Mouse (Mus musculus) limb, embryonic 10.5 days (tissue): ENCODE results near the gene Srrm1. TPM values are rescaled to one million over a fixed set of nuclear protein-coding genes. Genes with fewer than 3 reads are reported as not detected.

Experiments
- DNase-seq: peaks from one replicate; pipeline ENCODE4 v3.0.0-alpha.2; 2017; ENCODE audit warnings: low spot score
- H3K27ac ChIP-seq: fragments of 300-500 bp; sonication (generic); 2 replicates; pipeline ENCODE4 v1.5.1; 2016; ENCODE audit warnings: mild to moderate bottlenecking
- H3K27me3 ChIP-seq: fragments of 300-500 bp; sonication (generic); 2 replicates; pipeline ENCODE4 v1.6.1; 2016; ENCODE audit warnings: low read depth, mild to moderate bottlenecking; ENCODE audit not compliant: poor library complexity, severe bottlenecking
- H3K36me3 ChIP-seq: fragments of 300-500 bp; sonication (generic); 2 replicates; pipeline ENCODE4 v1.6.1; 2016; ENCODE audit warnings: mild to moderate bottlenecking, moderate library complexity
- H3K4me1 ChIP-seq: fragments of 300-500 bp; sonication (generic); 2 replicates; pipeline ENCODE4 v1.6.1; 2016
- H3K4me3 ChIP-seq: fragments of 300-500 bp; sonication (generic); 2 replicates; pipeline ENCODE4 v1.5.1; 2016; ENCODE audit warnings: mild to moderate bottlenecking, moderate library complexity
- H3K9me3 ChIP-seq: fragments of 300-500 bp; sonication (generic); replicated peaks from 2 replicates; pipeline ENCODE4 v1.6.1; 2016; ENCODE audit warnings: mild to moderate bottlenecking
- WGBS: fragments of 180-500 bp; shearing (Covaris S2); methylation state at CpG from one replicate; pipeline ENCODE4 v1.1.7; 2016; 5-methylcytosine and 5-hydroxymethylcytosine counted together
- polyA plus RNA-seq: library from polyadenylated mRNA; unstranded; fragments of >200 nt; fragmentation: Nextera tagmentation; extraction: Ambion mirVana; gene quantifications from 2 replicates; pipeline ENCODE4 v1.2.1, GENCODE M21; 2016

Gene Srrm1
- polyA plus RNA-seq, 1 experiment from 2014 or later, result 233 TPM

DNA sequence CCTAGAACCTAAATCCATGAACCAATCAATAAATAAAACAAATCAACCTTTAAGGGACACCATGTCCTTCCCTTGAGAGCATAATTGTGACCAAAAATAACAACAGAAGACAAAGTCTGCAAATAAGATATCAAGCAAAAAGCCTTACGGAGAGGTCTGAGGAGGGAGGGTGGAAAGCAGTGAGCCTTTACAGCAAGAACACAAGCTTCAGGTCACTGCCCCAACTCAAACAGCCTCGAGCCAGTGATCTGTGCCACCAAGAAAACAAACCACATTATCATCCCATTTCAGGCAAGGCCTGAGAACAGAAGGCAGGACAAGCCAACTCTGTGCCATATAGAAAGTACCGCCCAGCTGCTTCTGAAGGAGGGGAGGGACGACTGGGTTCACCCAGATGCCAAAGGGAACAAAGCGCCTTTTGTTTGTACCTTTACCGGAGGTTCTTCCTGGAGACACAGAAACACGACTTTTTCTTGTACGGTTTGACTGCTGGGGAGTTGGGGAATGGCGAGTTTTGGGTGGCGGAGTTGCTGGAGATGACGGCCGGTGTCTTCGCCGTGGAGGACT, 15.7 kb downstream of the Srrm1 start:
- H3K27me3 ChIP-seq, result no peaks in the 10 kb centered on the region
- H3K9me3 ChIP-seq, result no peaks in the 10 kb centered on the region
- 93% methylated on average over 14 of the region's 14 CpGs for WGBS
- no peak overlapping the region for H3K4me3 ChIP-seq
- peaks cover 100% of the 10 kb centered on the region for H3K36me3 ChIP-seq
- no peak for DNase-seq
- no peaks in the 10 kb centered on the region for H3K4me1 ChIP-seq
- no peak overlapping the region for H3K27ac ChIP-seq

- Histone ChIP-seq H3K9me3 (no peaks in the 10 kb centered on the region), H3K27me3 (no peaks in the 10 kb centered on the region), H3K36me3 (peaks cover 100% of the 10 kb centered on the region), H3K27ac (no peak overlapping the region), H3K4me3 (no peak overlapping the region), H3K4me1 (no peaks in the 10 kb centered on the region)
- 90% methylated on average over 3 of the region's 3 CpGs for WGBS
- DNase-seq, result no peak
These were observed 17.1 kb downstream of the Srrm1 start for GRCm38 (mm10) chr4:135336023-135336357.

- Histone ChIP-seq H3K4me3 (no peak overlapping the region), H3K27me3 (no peaks in the 10 kb centered on the region), H3K9me3 (no peaks in the 10 kb centered on the region), H3K27ac (no peak overlapping the region), H3K36me3 (peaks cover 100% of the 10 kb centered on the region), H3K4me1 (no peaks in the 10 kb centered on the region)
- DNase-seq, result no peak
- WGBS, result 92% methylated on average over 9 of the region's 9 CpGs
These were observed 17.6 kb downstream of the Srrm1 start for GRCm38 (mm10) chr4:135335327-135336022.

GRCm38 (mm10) chr4:135326469-135326868, 26.7 kb downstream of the Srrm1 start:
- Histone ChIP-seq H3K9me3 (no peaks in the 10 kb centered on the region), H3K36me3 (peaks cover 100% of the 10 kb centered on the region), H3K4me3 (no peak overlapping the region), H3K27ac (no peak overlapping the region), H3K4me1 (no peaks in the 10 kb centered on the region), H3K27me3 (no peaks in the 10 kb centered on the region)
- WGBS, result 93% methylated on average over 3 of the region's 3 CpGs
- DNase-seq, result no peak

DNA sequence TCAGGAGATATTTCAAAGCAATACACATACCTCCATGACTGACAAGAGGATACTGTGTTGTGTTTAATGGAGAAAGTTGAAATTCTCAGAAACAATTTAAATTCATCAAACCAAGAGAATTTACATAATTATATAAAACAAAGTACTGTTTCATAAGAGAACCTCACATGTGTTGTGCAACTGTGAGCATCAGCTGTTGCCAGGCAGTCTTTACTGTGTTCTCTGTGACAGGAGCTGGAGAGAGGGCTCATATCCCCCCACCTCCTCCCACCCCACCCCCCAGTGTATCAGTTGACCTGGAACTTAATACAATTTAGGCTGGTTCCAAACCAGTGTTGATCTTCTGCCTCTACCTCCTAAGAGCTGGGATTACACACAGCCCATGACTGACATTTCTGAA, 27.1 kb downstream of the Srrm1 start:
- H3K27ac ChIP-seq, result no peak overlapping the region
- no peak overlapping the region for H3K4me3 ChIP-seq
- peaks cover 100% of the 10 kb centered on the region for H3K36me3 ChIP-seq
- no peak for DNase-seq
- H3K9me3 ChIP-seq, result no peaks in the 10 kb centered on the region
- no peaks in the 10 kb centered on the region for H3K4me1 ChIP-seq
- H3K27me3 ChIP-seq, result no peaks in the 10 kb centered on the region

GRCm38 (mm10) chr4:135323021-135323420, 30.1 kb downstream of the Srrm1 start:
- H3K36me3 ChIP-seq, result peaks cover 99% of the 10 kb centered on the region
- 93% methylated on average over 8 of the region's 8 CpGs for WGBS

DNA sequence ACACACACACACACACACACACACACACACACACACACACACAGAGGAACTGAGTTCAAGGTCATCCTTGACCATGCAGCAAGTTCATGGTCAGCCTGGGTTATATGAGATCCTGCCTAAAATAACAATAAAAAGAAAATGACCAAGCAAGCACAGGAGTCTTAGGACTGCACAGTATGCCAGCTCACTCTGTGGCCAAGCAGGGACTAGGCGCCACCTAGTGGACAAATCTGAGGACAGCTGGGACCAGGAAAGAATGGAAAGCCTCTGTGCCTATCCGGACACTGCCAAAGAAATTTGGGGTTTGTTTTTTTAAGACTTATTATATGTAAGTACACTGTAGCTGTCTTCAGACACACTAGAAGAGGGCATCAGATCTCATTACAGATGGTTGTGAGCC, 35.2 kb downstream of the Srrm1 start:
- Histone ChIP-seq H3K9me3 (no peaks in the 10 kb centered on the region; the same call in 1 of the 2 replicates), H3K4me3 (no peak overlapping the region), H3K36me3 (peaks cover 87% of the 10 kb centered on the region), H3K27ac (no peak overlapping the region), H3K4me1 (peaks cover 5% of the 10 kb centered on the region; the same call in 1 of the 2 replicates), H3K27me3 (no peaks in the 10 kb centered on the region)
- 31% methylated on average over 2 of the region's 2 CpGs for WGBS
- peak; percentile 88 for DNase-seq

More at GRCm38 (mm10) chr4:135323021-135323420, 30.1 kb downstream of the Srrm1 start:
- no peak for DNase-seq
- H3K27ac ChIP-seq, result no peak overlapping the region
- no peak overlapping the region for H3K4me3 ChIP-seq
- H3K9me3 ChIP-seq, result no peaks in the 10 kb centered on the region
- H3K4me1 ChIP-seq, result no peaks in the 10 kb centered on the region
- H3K27me3 ChIP-seq, result no peaks in the 10 kb centered on the region

GRCm38 (mm10) chr4:135317539-135317938, 35.6 kb downstream of the Srrm1 start:
- WGBS, result 94% methylated on average over 4 of the region's 4 CpGs
- H3K36me3 ChIP-seq, result peaks cover 82% of the 10 kb centered on the region
- DNase-seq, result no peak
- no peaks in the 10 kb centered on the region; the same call in 1 of the 2 replicates for H3K9me3 ChIP-seq
- no peaks in the 10 kb centered on the region for H3K27me3 ChIP-seq
- no peak overlapping the region for H3K4me3 ChIP-seq
- H3K27ac ChIP-seq, result no peak overlapping the region
- H3K4me1 ChIP-seq, result peaks cover 10% of the 10 kb centered on the region

DNA sequence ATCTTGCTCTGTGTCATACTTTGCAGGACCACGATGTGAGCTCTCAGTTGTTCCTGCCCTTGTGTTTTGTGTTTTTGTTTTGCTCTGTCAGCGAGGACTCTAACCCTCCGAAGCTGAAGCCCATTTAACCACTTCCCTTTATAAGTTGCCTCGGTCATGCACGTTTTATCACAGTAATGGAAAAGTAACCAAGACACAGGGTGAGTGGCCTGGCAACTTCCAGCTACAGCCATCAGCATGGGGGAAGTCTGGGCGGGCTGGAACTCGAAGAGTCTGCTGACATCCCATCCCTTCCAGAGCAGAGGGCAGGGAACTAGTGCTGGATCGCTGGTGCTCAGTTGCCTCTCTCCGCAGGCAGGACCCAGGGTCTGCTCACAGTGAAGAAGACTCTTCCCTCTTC, 37.8 kb downstream of the Srrm1 start:
- WGBS, result 97% methylated on average over 9 of the region's 9 CpGs
- Histone ChIP-seq H3K4me3 (no peak overlapping the region), H3K27ac (no peak overlapping the region), H3K4me1 (peaks cover 11% of the 10 kb centered on the region), H3K9me3 (no peaks in the 10 kb centered on the region; the same call in 1 of the 2 replicates), H3K36me3 (peaks cover 60% of the 10 kb centered on the region), H3K27me3 (no peaks in the 10 kb centered on the region)
- DNase-seq, result no peak

- peaks cover 51% of the 10 kb centered on the region for H3K36me3 ChIP-seq
- no peaks in the 10 kb centered on the region for H3K27me3 ChIP-seq
- DNase-seq, result no peak
- no peaks in the 10 kb centered on the region; the same call in 1 of the 2 replicates for H3K9me3 ChIP-seq
- peaks cover 16% of the 10 kb centered on the region for H3K4me1 ChIP-seq
- no peak overlapping the region for H3K4me3 ChIP-seq
- no peak overlapping the region for H3K27ac ChIP-seq
- WGBS, result 87% methylated on average over 11 of the region's 11 CpGs
These were observed 38.7 kb downstream of the Srrm1 start for GRCm38 (mm10) chr4:135314419-135314832.

DNA sequence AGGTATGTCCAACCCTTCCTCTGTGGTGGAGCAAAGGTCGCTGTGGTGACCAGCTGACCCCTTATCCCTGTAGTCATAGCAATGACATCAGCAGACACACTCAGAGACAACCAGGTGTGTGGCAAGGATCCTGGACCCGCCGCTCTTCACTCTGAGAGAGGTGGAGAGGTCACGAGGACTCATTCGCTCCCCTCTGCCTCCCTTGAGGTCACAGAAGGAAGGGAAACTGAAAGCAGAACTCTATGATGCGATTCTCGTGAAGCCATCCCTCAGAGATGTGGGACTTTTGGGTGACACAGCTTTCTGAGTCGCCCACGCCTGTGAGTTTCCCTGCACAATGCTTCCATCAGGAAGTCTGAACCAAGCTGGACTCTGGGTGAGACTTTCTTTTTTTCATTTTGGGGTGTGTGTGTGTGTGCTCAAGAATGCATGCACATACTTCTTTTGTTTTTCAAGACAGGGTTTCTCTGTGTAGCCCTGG, 39.3 kb downstream of the Srrm1 start:
- Histone ChIP-seq H3K9me3 (no peaks in the 10 kb centered on the region; the same call in 1 of the 2 replicates), H3K4me3 (no peak overlapping the region), H3K4me1 (peaks cover 22% of the 10 kb centered on the region), H3K27me3 (no peaks in the 10 kb centered on the region), H3K36me3 (peaks cover 45% of the 10 kb centered on the region), H3K27ac (no peak overlapping the region)
- DNase-seq, result no peak
- 76% methylated on average over 9 of the region's 9 CpGs for WGBS

- Histone ChIP-seq H3K36me3 (peaks cover 39% of the 10 kb centered on the region), H3K27ac (no peak overlapping the region), H3K4me1 (peaks cover 26% of the 10 kb centered on the region), H3K4me3 (no peak overlapping the region), H3K27me3 (no peaks in the 10 kb centered on the region), H3K9me3 (no peaks in the 10 kb centered on the region; the same call in 1 of the 2 replicates)
- WGBS, result 61% methylated on average over 17 of the region's 17 CpGs
- no peak for DNase-seq
These were observed 39.9 kb downstream of the Srrm1 start for GRCm38 (mm10) chr4:135313111-135313691.

DNA sequence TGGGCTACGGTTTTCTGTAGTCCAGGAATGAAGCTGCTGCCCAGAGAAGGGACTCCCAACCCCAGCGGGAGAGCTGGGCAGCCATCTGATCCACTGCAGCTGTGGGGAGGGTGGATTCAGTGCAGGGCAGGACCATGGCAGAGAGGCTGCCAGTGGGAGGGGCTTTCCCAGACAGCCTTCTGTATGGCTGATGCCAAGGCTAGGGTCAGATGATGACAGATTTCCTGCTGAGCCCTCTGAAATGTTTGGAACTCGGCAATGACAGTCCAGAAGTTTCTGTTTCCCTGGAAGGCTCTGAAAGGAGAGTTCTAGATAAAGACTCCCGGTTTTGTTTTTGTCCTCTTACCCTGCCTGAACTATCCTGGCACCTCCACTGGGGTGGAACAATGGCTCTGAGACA, 40.4 kb downstream of the Srrm1 start:
- 61% methylated on average over 4 of the region's 4 CpGs for WGBS
- DNase-seq, result no peak
- Histone ChIP-seq H3K4me1 (peaks cover 26% of the 10 kb centered on the region), H3K9me3 (no peaks in the 10 kb centered on the region; the same call in 1 of the 2 replicates), H3K4me3 (no peak overlapping the region), H3K27me3 (no peaks in the 10 kb centered on the region), H3K27ac (0 out of 2 replicates have a peak overlapping the region, but pooled peaks have one; percentile 56), H3K36me3 (peaks cover 35% of the 10 kb centered on the region)
